Mouse (Mus musculus) CH12.LX (cell line): Measurements from ENCODE around the gene Uba3. TPM values are rescaled to one million over a fixed set of nuclear protein-coding genes. Genes with fewer than 3 reads are reported as not detected.

Experiments
- DNase-seq: peaks from one replicate; pipeline ENCODE4 v3.0.0-alpha.2; 2013; ENCODE audit errors: extremely low read depth
- H3K27ac ChIP-seq: 2 replicates; pipeline ENCODE4 v1.5.1; 2012; ENCODE audit warnings: low read depth, mild to moderate bottlenecking, control low read depth, moderate library complexity; ENCODE audit not compliant: insufficient read depth
- H3K27me3 ChIP-seq: replicated peaks from 2 replicates; pipeline ENCODE3; 2012; ENCODE audit warnings: inconsistent platforms
- H3K36me3 ChIP-seq, 2 experiments: replicated peaks in 1 of 2; 2 replicates each; pipeline versions ENCODE3 to v1.6.1; 2012; ENCODE audit warnings: inconsistent platforms in 1 of 2, low read length in 1 of 2, mild to moderate bottlenecking in 1 of 2, mixed read lengths in 1 of 2, moderate library complexity in 1 of 2; ENCODE audit not compliant: control insufficient read depth in 1 of 2, insufficient read depth in 1 of 2
- H3K4me1 ChIP-seq, 2 experiments: 2 replicates each; pipeline ENCODE4 v1.6.1; 2012; ENCODE audit warnings: inconsistent platforms in 1 of 2, moderate library complexity in 1 of 2; ENCODE audit not compliant: insufficient read depth in 2 of 2, control insufficient read depth in 1 of 2
- H3K4me2 ChIP-seq: 2 replicates; pipeline ENCODE4 v1.6.1; 2012; ENCODE audit warnings: low read depth, mild to moderate bottlenecking, control low read depth; ENCODE audit not compliant: poor library complexity, insufficient read depth, severe bottlenecking
- H3K4me3 ChIP-seq, 3 experiments: fragments of 150-350 bp in 1 of 3; sonication (generic) in 1 of 3; replicated peaks in 1 of 3; 2 replicates each; pipeline versions ENCODE3 to v1.5.1; 2011 to 2012; ENCODE audit warnings: low read depth in 2 of 3, low read length in 2 of 3, mild to moderate bottlenecking in 2 of 3, moderate library complexity in 2 of 3, control low read depth in 1 of 3, improper control_type of control experiment in 1 of 3, inconsistent platforms in 1 of 3, mixed read lengths in 1 of 3; ENCODE audit not compliant: poor library complexity in 1 of 3
- H3K79me2 ChIP-seq: replicated peaks from 2 replicates; pipeline ENCODE4 v1.6.1; 2012; ENCODE audit warnings: mild to moderate bottlenecking, moderate library complexity; ENCODE audit not compliant: control insufficient read depth, poor library complexity, insufficient read depth, severe bottlenecking; ENCODE audit errors: extremely low read depth
- H3K9ac ChIP-seq: 2 replicates; pipeline ENCODE4 v1.6.1; 2012; ENCODE audit warnings: low read depth, mild to moderate bottlenecking, control low read depth, moderate library complexity; ENCODE audit not compliant: insufficient read depth
- H3K9me3 ChIP-seq: replicated peaks from 2 replicates; pipeline ENCODE3; 2012; ENCODE audit warnings: low read length, inconsistent platforms, mixed read lengths
- BHLHE40 ChIP-seq: IDR thresholded peaks from 2 replicates; pipeline ENCODE4 v1.6.1; 2011; ENCODE audit warnings: mild to moderate bottlenecking, low read depth, low read length, improper control_type of control experiment
- CHD1 ChIP-seq: IDR thresholded peaks from 2 replicates; pipeline ENCODE4 v1.6.1; 2012; ENCODE audit warnings: low read depth, low read length, improper control_type of control experiment, inconsistent platforms
- CTCF ChIP-seq, 2 experiments: IDR thresholded peaks in 1 of 2; conservative IDR thresholded peaks in 1 of 2; 2 replicates each; pipeline ENCODE4 v1.5.1; 2011 to 2012; ENCODE audit warnings: low read depth in 2 of 2, low read length in 2 of 2, improper control_type of control experiment in 1 of 2, inconsistent platforms in 1 of 2, mild to moderate bottlenecking in 1 of 2, moderate library complexity in 1 of 2
- E2F4 ChIP-seq: IDR thresholded peaks from 2 replicates; pipeline ENCODE4 v1.6.1; 2011; ENCODE audit warnings: low read depth, low read length, improper control_type of control experiment; ENCODE audit not compliant: insufficient replicate concordance
- ELF1 ChIP-seq: IDR thresholded peaks from 2 replicates; pipeline ENCODE4 v1.6.1; 2014; ENCODE audit warnings: low read depth, mild to moderate bottlenecking, inconsistent platforms, low read length, improper control_type of control experiment
- IRF4 ChIP-seq: IDR thresholded peaks from 2 replicates; pipeline ENCODE4 v1.6.1; 2014; ENCODE audit warnings: low read depth, mild to moderate bottlenecking, inconsistent platforms, low read length, improper control_type of control experiment
- JUND ChIP-seq: conservative IDR thresholded peaks from 2 replicates; pipeline ENCODE4 v1.6.1; 2011; ENCODE audit warnings: low read depth, low read length, improper control_type of control experiment
- KAT2A ChIP-seq: IDR thresholded peaks from 2 replicates; pipeline ENCODE4 v1.6.1; 2012; ENCODE audit warnings: low read length, improper control_type of control experiment, inconsistent platforms; ENCODE audit not compliant: insufficient replicate concordance
- MAZ ChIP-seq: IDR thresholded peaks from 2 replicates; pipeline ENCODE4 v1.6.1; 2012; ENCODE audit warnings: low read depth, mild to moderate bottlenecking, inconsistent platforms, low read length, improper control_type of control experiment, moderate library complexity
- NELFE ChIP-seq: IDR thresholded peaks from 2 replicates; pipeline ENCODE4 v1.6.1; 2011; ENCODE audit warnings: low read depth, low read length, improper control_type of control experiment
- NRF1 ChIP-seq: IDR thresholded peaks from 2 replicates; pipeline ENCODE4 v1.6.1; 2014; ENCODE audit warnings: low read depth, mild to moderate bottlenecking, inconsistent platforms, low read length, improper control_type of control experiment, moderate library complexity
- PAX5 ChIP-seq: IDR thresholded peaks from 2 replicates; pipeline ENCODE4 v1.6.1; 2012; ENCODE audit warnings: low read length, inconsistent platforms, mixed read lengths
- POLR2AphosphoS2 ChIP-seq: IDR thresholded peaks from 2 replicates; pipeline ENCODE4 v1.6.1; 2011; ENCODE audit warnings: low read depth, low read length, improper control_type of control experiment
- SIN3A ChIP-seq: IDR thresholded peaks from 2 replicates; pipeline ENCODE4 v1.6.1; 2012; ENCODE audit warnings: low read length, improper control_type of control experiment, inconsistent platforms
- SMC3 ChIP-seq: IDR thresholded peaks from 2 replicates; pipeline ENCODE4 v1.6.1; 2011; ENCODE audit warnings: low read depth, low read length, improper control_type of control experiment
- TBP ChIP-seq: conservative IDR thresholded peaks from 2 replicates; pipeline ENCODE4 v1.6.1; 2011; ENCODE audit warnings: low read depth, low read length, improper control_type of control experiment
- UBTF ChIP-seq: IDR thresholded peaks from 2 replicates; pipeline ENCODE4 v1.6.1; 2012; ENCODE audit warnings: low read depth, mild to moderate bottlenecking, inconsistent platforms, low read length, improper control_type of control experiment, moderate library complexity
- ZKSCAN1 ChIP-seq: IDR thresholded peaks from 2 replicates; pipeline ENCODE4 v1.6.1; 2012; ENCODE audit warnings: low read depth, inconsistent platforms, low read length, improper control_type of control experiment, borderline replicate concordance
- dilution Hi-C: fragments of 300-500 bp; cut with MboI; formaldehyde crosslinking; loops from 2 replicates; pipeline ENCODE4 v1.14.3; 2020; ENCODE audit warnings: low sequenced_read_pairs; ENCODE audit not compliant: extremely low pct_unique_long_range_greater_than_20kb, extremely low pct_ligation_motif_present
- in situ Hi-C: fragments of 300-500 bp; cut with MboI; formaldehyde crosslinking; loops from 3 replicates; pipeline ENCODE4 v1.14.3; 2019; ENCODE audit warnings: low sequenced_read_pairs, low pct_ligation_motif_present, low pct_unique_long_range_greater_than_20kb, mixed read lengths
- polyA plus RNA-seq: library from polyadenylated mRNA; unstranded; fragments of >175 nt; gene quantifications from 2 replicates; pipeline ENCODE4 v1.2.1, GENCODE M21; 2012; ENCODE audit warnings: low read depth; ENCODE audit not compliant: insufficient read length
- total RNA-seq, 2 experiments: library from RNA; depleted of rRNA; stranded (reverse); fragments of 300-350 nt in 1 of 2; fragments of >200 nt in 1 of 2; gene quantifications; 2 replicates each; pipeline ENCODE4 v1.2.3; 2012 to 2014

The Uba3 gene
- total and polyA plus RNA-seq, 3 experiments: 52.7 to 106 (median 55.6) TPM

- Histone ChIP-seq H3K27ac (no peak overlapping the region), H3K4me3 (no peak overlapping the region), H3K4me1 (peaks cover 4 to 54% of the 10 kb centered on the region in 2 experiments; a peak in 3 of 4 replicates), H3K9ac (no peak overlapping the region), H3K4me2 (no peak overlapping the region), H3K36me3 (peaks cover 0 to 3% of the 10 kb centered on the region in 2 experiments), H3K79me2 (peaks cover 30% of the 10 kb centered on the region), H3K9me3 (no peaks in the 10 kb centered on the region), H3K27me3 (no peaks in the 10 kb centered on the region)
- DNase-seq: no peak
- dilution Hi-C loops: no loop called here
- in situ Hi-C loops: loop anchor here (25.0 kb wide), 1 partner anchor 629 kb away; no protein-coding TSS in a partner anchor
- TF ChIP-seq POLR2AphosphoS2: no peak
- TF ChIP-seq JUND: no peak
- TF ChIP-seq BHLHE40: no peak
- TF ChIP-seq ELF1: no peak
- no peak for TF ChIP-seq SIN3A
Measured at GRCm38 (mm10) chr6:97208406-97208805, 3.0 kb upstream of the Uba3 start.

- Histone ChIP-seq H3K4me2 (no peak overlapping the region), H3K4me1 (peaks cover 2 to 51% of the 10 kb centered on the region in 2 experiments), H3K9ac (no peak overlapping the region), H3K9me3 (no peaks in the 10 kb centered on the region), H3K36me3 (peaks cover 0 to 2% of the 10 kb centered on the region in 2 experiments), H3K79me2 (peaks cover 28% of the 10 kb centered on the region), H3K27ac (no peak overlapping the region), H3K27me3 (no peaks in the 10 kb centered on the region), H3K4me3 (no peak overlapping the region)
- DNase-seq: no peak
- dilution Hi-C loops: no loop called here
- TF ChIP-seq NRF1: no peak
- no peak for TF ChIP-seq SMC3
- no peak for TF ChIP-seq KAT2A
- no peak for TF ChIP-seq ZKSCAN1
- TF ChIP-seq ELF1: no peak
- no peak for TF ChIP-seq BHLHE40
- no peak for TF ChIP-seq POLR2AphosphoS2
- TF ChIP-seq E2F4: no peak
- no peak for TF ChIP-seq CHD1
- TF ChIP-seq UBTF: no peak
- in situ Hi-C loops: loop anchor here (25.0 kb wide), 1 partner anchor 630 kb away; no protein-coding TSS in a partner anchor
Measured at GRCm38 (mm10) chr6:97207085-97207484, 1.6 kb upstream of the Uba3 start.

GRCm38 (mm10) chr6:97204952-97205351, 495 bp downstream of the Uba3 start:
- dilution Hi-C loops: no loop called here
- H3K4me1 ChIP-seq: peaks cover 4 to 69% of the 10 kb centered on the region in 2 experiments
- no peak for TF ChIP-seq CTCF (conservative IDR thresholded peaks at IDR 0.05 in 1 of 2, IDR thresholded peaks at IDR 0.05 in 1 of 2; ENCODE audit: low read depth in 2 of 2, low read length in 2 of 2)
- TF ChIP-seq JUND: no peak
- no peak for TF ChIP-seq NELFE
- TF ChIP-seq PAX5: no peak
- TF ChIP-seq TBP: no peak
- no peak for TF ChIP-seq MAZ
- no peak for TF ChIP-seq IRF4
- no peak for TF ChIP-seq SMC3

More at GRCm38 (mm10) chr6:97204952-97205351, 495 bp downstream of the Uba3 start:
- H3K27ac ChIP-seq: peak overlapping the region; percentile 54
- H3K79me2 ChIP-seq: peaks cover 40% of the 10 kb centered on the region
- H3K9me3 ChIP-seq: no peaks in the 10 kb centered on the region
- H3K4me2 ChIP-seq: peak overlapping the region; percentile 2
- H3K4me3 ChIP-seq: peak overlapping the region; percentile 72 to 84 (median 82)
- DNase-seq: no peak
- in situ Hi-C loops: loop anchor here (25.0 kb wide), 1 partner anchor 632 kb away; no protein-coding TSS in a partner anchor
- H3K9ac ChIP-seq: peak overlapping the region; percentile 100
- H3K27me3 ChIP-seq: no peaks in the 10 kb centered on the region
- peaks cover 6 to 13% of the 10 kb centered on the region in 2 experiments for H3K36me3 ChIP-seq
